Mouse (Mus musculus): ENCODE data around the gene Med12l. TPM values are rescaled to one million over a fixed set of nuclear protein-coding genes. Genes with fewer than 3 reads are reported as not detected.

The Med12l gene
- polyA plus RNA-seq, 1 experiment: 0.01 TPM

DNA sequence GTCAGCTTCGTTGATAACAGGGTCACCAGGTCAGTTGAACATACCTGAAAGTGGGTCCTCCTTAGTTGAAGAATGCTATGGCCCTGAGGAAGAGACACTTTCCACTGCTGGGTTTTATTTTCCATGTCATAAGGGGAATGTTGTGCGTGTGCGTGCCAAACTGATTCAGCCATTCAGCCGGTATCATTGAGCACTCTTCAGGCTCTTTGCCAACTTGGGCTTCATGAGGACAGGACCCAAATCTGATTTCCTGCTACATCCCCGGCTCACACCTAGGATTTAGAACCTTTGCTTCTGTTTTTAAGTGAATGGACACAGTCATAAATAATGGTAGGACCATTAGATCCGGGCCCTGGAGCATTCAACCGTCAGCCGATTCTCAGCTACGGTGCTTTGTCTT, 10.9 kb downstream of the Med12l start:
- Histone ChIP-seq H3K79me2 (ENCODE audit: control insufficient read depth, insufficient read depth) (no peaks in the 10 kb centered on the region), H3K4me3 (no peak overlapping the region), H3K27me3 (ENCODE audit: control insufficient read depth, insufficient read depth, insufficient read length) (no peaks in the 10 kb centered on the region), H3K4me2 (ENCODE audit: low read depth) (no peak overlapping the region), H3ac (ENCODE audit: control insufficient read depth, insufficient read length) (no peak overlapping the region), H3K36me3 (ENCODE audit: control insufficient read depth, insufficient read depth) (no peaks in the 10 kb centered on the region)
- TF ChIP-seq CEBPB (IDR thresholded peaks at IDR 0.05; ENCODE audit: insufficient read depth, poor library complexity, severe bottlenecking) (no peak), MAX (IDR thresholded peaks at IDR 0.05; ENCODE audit: low read depth) (no peak), POLR2A (IDR thresholded peaks at IDR 0.05; ENCODE audit: insufficient read length, low read depth) (no peak), USF1 (IDR thresholded peaks at IDR 0.05; ENCODE audit: low read depth) (no peak), TCF12 (IDR thresholded peaks at IDR 0.05; ENCODE audit: insufficient read depth, poor library complexity, severe bottlenecking) (no peak), MYOG (IDR thresholded peaks at IDR 0.05; ENCODE audit: control insufficient read depth in 1 of 3, insufficient read depth in 1 of 3, insufficient read length in 2 of 3, low read depth in 2 of 3) (no peak), REST (IDR thresholded peaks at IDR 0.05; ENCODE audit: insufficient read depth, insufficient read length) (no peak), TCF3 (IDR thresholded peaks at IDR 0.05; ENCODE audit: insufficient read length, low read depth) (no peak)

DNA sequence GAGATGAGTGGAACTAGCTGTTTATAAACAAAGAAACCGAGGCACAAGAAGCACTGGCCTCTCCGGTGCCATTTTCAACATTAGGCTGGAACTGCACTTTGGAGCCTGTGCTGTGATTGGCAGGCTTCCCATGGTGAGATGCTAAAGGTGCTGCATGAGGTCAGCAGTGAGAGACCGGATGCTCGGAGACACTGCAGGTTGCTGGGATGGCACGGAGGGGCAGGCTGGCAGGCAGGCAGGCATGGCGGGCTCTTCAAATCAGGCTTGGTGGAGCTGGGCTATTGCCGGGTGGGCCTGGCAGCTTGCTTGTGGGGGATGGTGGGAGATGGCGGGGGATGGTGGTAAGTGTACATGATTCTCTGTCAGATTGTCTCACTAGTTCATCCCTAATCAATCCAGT, 15.6 kb downstream of the Med12l start:
- H3K4me3 ChIP-seq: no peak overlapping the region
- H3K27me3 ChIP-seq (ENCODE audit: control insufficient read depth, insufficient read depth, insufficient read length): no peaks in the 10 kb centered on the region
- H3K79me2 ChIP-seq (ENCODE audit: control insufficient read depth, insufficient read depth): no peaks in the 10 kb centered on the region
- TF ChIP-seq POLR2AphosphoS2 (IDR thresholded peaks at IDR 0.05; ENCODE audit: insufficient read length, low read depth): no peak
- TF ChIP-seq SRF (IDR thresholded peaks at IDR 0.05; ENCODE audit: control insufficient read depth, insufficient read length, low read depth): no peak
- TF ChIP-seq E2F4 (IDR thresholded peaks at IDR 0.05; ENCODE audit: insufficient read depth): no peak
- TF ChIP-seq TCF12 (IDR thresholded peaks at IDR 0.05; ENCODE audit: insufficient read depth, poor library complexity, severe bottlenecking): no peak
- TF ChIP-seq POLR2A (IDR thresholded peaks at IDR 0.05; ENCODE audit: insufficient read length, low read depth): no peak
- no peak for TF ChIP-seq CEBPB (IDR thresholded peaks at IDR 0.05; ENCODE audit: insufficient read depth, poor library complexity, severe bottlenecking)
- TF ChIP-seq USF1 (IDR thresholded peaks at IDR 0.05; ENCODE audit: low read depth): no peak
- no peak for TF ChIP-seq MAX (IDR thresholded peaks at IDR 0.05; ENCODE audit: low read depth)
- no peak for TF ChIP-seq MYOG (IDR thresholded peaks at IDR 0.05; ENCODE audit: control insufficient read depth in 1 of 3, insufficient read depth in 1 of 3, insufficient read length in 2 of 3, low read depth in 2 of 3)
- TF ChIP-seq MYOD1 (IDR thresholded peaks at IDR 0.05; ENCODE audit: control insufficient read depth in 1 of 3, insufficient read length in 2 of 3, low read depth in 2 of 3): no peak
- no peak for TF ChIP-seq REST (IDR thresholded peaks at IDR 0.05; ENCODE audit: insufficient read depth, insufficient read length)
- TF ChIP-seq TCF3 (IDR thresholded peaks at IDR 0.05; ENCODE audit: insufficient read length, low read depth): no peak
- H3ac ChIP-seq (ENCODE audit: control insufficient read depth, insufficient read length): no peak overlapping the region
- no peaks in the 10 kb centered on the region for H3K36me3 ChIP-seq (ENCODE audit: control insufficient read depth, insufficient read depth)
- no peak overlapping the region for H3K4me2 ChIP-seq (ENCODE audit: low read depth)

DNA sequence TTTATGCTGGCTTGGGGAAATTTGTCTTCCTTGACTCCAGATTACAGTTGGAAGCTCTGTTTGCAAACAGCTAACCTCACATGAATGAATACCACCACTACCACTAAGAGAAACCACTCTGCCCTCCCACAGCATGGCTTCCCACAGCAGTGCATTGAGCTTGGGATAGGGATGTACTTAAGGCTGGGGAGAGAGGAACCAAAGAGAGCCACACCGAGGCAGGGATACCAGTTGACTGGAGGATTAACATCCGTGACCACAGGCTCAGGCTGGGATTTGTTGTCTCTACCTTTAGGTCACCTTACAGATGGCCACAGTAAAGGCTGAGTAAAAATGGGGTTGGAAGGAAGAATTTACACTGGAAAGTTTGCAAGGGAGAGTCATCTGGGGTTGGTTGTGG, 16.6 kb downstream of the Med12l start:
- Histone ChIP-seq H3K79me2 (ENCODE audit: control insufficient read depth, insufficient read depth) (no peaks in the 10 kb centered on the region), H3K4me3 (no peak overlapping the region), H3ac (ENCODE audit: control insufficient read depth, insufficient read length) (no peak overlapping the region), H3K36me3 (ENCODE audit: control insufficient read depth, insufficient read depth) (no peaks in the 10 kb centered on the region), H3K4me2 (ENCODE audit: low read depth) (no peak overlapping the region), H3K27me3 (ENCODE audit: control insufficient read depth, insufficient read depth, insufficient read length) (no peaks in the 10 kb centered on the region)
- no peak for TF ChIP-seq POLR2A (IDR thresholded peaks at IDR 0.05; ENCODE audit: insufficient read length, low read depth)
- TF ChIP-seq POLR2AphosphoS2 (IDR thresholded peaks at IDR 0.05; ENCODE audit: insufficient read length, low read depth): no peak
- no peak for TF ChIP-seq CEBPB (IDR thresholded peaks at IDR 0.05; ENCODE audit: insufficient read depth, poor library complexity, severe bottlenecking)
- no peak for TF ChIP-seq MYOD1 (IDR thresholded peaks at IDR 0.05; ENCODE audit: control insufficient read depth in 1 of 3, insufficient read length in 2 of 3, low read depth in 2 of 3)
- no peak for TF ChIP-seq TCF12 (IDR thresholded peaks at IDR 0.05; ENCODE audit: insufficient read depth, poor library complexity, severe bottlenecking)
- TF ChIP-seq REST (IDR thresholded peaks at IDR 0.05; ENCODE audit: insufficient read depth, insufficient read length): no peak
- TF ChIP-seq E2F4 (IDR thresholded peaks at IDR 0.05; ENCODE audit: insufficient read depth): no peak
- no peak for TF ChIP-seq SRF (IDR thresholded peaks at IDR 0.05; ENCODE audit: control insufficient read depth, insufficient read length, low read depth)
- no peak for TF ChIP-seq MAX (IDR thresholded peaks at IDR 0.05; ENCODE audit: low read depth)

DNA sequence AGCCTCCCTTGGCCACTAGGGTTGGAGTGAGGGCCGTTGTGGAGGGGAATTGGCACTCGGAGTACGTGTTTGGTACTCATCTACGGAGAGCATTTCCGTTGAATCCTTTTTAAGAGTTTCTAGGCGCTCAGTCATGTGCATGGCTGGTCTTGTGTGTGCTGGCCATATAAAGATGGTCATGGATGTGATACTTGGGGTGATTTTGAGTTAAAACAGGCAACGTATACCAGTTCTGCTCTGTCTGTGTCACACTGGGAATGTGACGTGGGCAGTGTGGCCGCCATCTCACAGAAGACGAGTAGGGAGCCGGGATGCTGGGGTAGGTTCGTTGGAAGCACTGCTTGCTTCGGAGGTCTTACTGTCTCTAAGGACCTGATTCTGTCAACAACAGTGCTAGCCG, 17.3 kb downstream of the Med12l start:
- H3K27me3 ChIP-seq (ENCODE audit: control insufficient read depth, insufficient read depth, insufficient read length): no peaks in the 10 kb centered on the region
- TF ChIP-seq MYOG (IDR thresholded peaks at IDR 0.05; ENCODE audit: control insufficient read depth in 1 of 3, insufficient read depth in 1 of 3, insufficient read length in 2 of 3, low read depth in 2 of 3) (no peak), E2F4 (IDR thresholded peaks at IDR 0.05; ENCODE audit: insufficient read depth) (no peak), POLR2A (IDR thresholded peaks at IDR 0.05; ENCODE audit: insufficient read length, low read depth) (no peak), CEBPB (IDR thresholded peaks at IDR 0.05; ENCODE audit: insufficient read depth, poor library complexity, severe bottlenecking) (no peak), REST (IDR thresholded peaks at IDR 0.05; ENCODE audit: insufficient read depth, insufficient read length) (no peak), POLR2AphosphoS2 (IDR thresholded peaks at IDR 0.05; ENCODE audit: insufficient read length, low read depth) (no peak), SRF (IDR thresholded peaks at IDR 0.05; ENCODE audit: control insufficient read depth, insufficient read length, low read depth) (no peak), MYOD1 (IDR thresholded peaks at IDR 0.05; ENCODE audit: control insufficient read depth in 1 of 3, insufficient read length in 2 of 3, low read depth in 2 of 3) (no peak), TCF3 (IDR thresholded peaks at IDR 0.05; ENCODE audit: insufficient read length, low read depth) (no peak), USF1 (IDR thresholded peaks at IDR 0.05; ENCODE audit: low read depth) (no peak), MAX (IDR thresholded peaks at IDR 0.05; ENCODE audit: low read depth) (no peak), TCF12 (IDR thresholded peaks at IDR 0.05; ENCODE audit: insufficient read depth, poor library complexity, severe bottlenecking) (no peak)
- H3K4me3 ChIP-seq: no peak overlapping the region
- H3ac ChIP-seq (ENCODE audit: control insufficient read depth, insufficient read length): no peak overlapping the region
- no peaks in the 10 kb centered on the region for H3K79me2 ChIP-seq (ENCODE audit: control insufficient read depth, insufficient read depth)
- H3K4me2 ChIP-seq (ENCODE audit: low read depth): no peak overlapping the region
- no peaks in the 10 kb centered on the region for H3K36me3 ChIP-seq (ENCODE audit: control insufficient read depth, insufficient read depth)
